Mouse (Mus musculus) G1E (cell line): ENCODE measurements around the gene Kif19a.

ENCODE experiments used
- CTCF ChIP-seq: IDR thresholded peaks from 2 replicates; pipeline ENCODE4 v1.5.1; 2012; ENCODE audit warnings: low read depth, low read length, inconsistent platforms, mixed read lengths
- GATA1 ChIP-seq: IDR thresholded peaks from 2 replicates; pipeline ENCODE4 v1.6.1; 2012; ENCODE audit warnings: borderline replicate concordance, low read length, inconsistent platforms, mixed read lengths
- GATA2 ChIP-seq: IDR thresholded peaks from 2 replicates; pipeline ENCODE4 v1.6.1; 2012; ENCODE audit warnings: low read depth, low read length, inconsistent platforms, borderline replicate concordance
- POLR2AphosphoS5 ChIP-seq: IDR thresholded peaks from 2 replicates; pipeline ENCODE4 v1.6.1; 2012; ENCODE audit warnings: low read depth, low read length, inconsistent platforms; ENCODE audit not compliant: insufficient replicate concordance
- TAL1 ChIP-seq: conservative IDR thresholded peaks from 2 replicates; pipeline ENCODE4 v1.6.1; 2012; ENCODE audit warnings: low read depth, low read length, inconsistent platforms, mixed read lengths

GRCm38 (mm10) chr11:114740598-114740997 is 24.6 kb upstream of the Kif19a start:
- TF ChIP-seq TAL1 (no peak), CTCF (no peak), GATA1 (no peak), POLR2AphosphoS5 (no peak), GATA2 (no peak)
